Mouse (Mus musculus): ENCODE data around the gene Lmo4. TPM values are rescaled to one million over a fixed set of nuclear protein-coding genes. Genes with fewer than 3 reads are reported as not detected.

The Lmo4 gene
- polyA plus RNA-seq, 1 experiment: 49.1 TPM

DNA sequence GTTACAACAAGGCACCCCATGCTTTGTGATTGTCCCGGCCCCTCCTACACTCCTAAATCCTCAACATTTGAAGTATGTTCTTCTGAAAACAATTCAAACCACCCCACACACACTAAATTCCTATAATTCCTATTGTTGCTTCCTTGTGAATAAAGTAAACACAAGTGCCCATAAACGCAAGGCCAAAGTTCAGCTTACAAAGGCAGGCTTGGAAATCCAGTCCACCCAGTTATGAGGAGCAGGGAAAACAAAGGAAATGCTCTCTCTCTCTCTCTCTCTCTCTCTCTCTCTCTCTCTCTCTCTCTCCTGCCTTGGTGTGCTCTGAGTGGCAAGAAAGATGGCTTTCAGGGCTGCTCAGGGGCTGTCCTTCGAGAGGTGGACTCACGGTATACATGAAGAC lies 61.0 kb downstream of the Lmo4 start:
- Histone ChIP-seq H3K27ac (ENCODE audit: insufficient read depth, low read length) (no peak overlapping the region), H3K4me1 (ENCODE audit: control insufficient read depth, insufficient read depth, low read length) (no peaks in the 10 kb centered on the region), H3K4me3 (replicated peaks; ENCODE audit: insufficient read depth, low read depth, low read length) (no peak overlapping the region), H3K27me3 (ENCODE audit: control insufficient read depth, insufficient read depth, low read length) (no peaks in the 10 kb centered on the region)
- no peak for DNase-seq
- WGBS: 98% methylated on average over 4 of the region's 4 CpGs
- TF ChIP-seq CTCF (IDR thresholded peaks at IDR 0.05; ENCODE audit: borderline replicate concordance, insufficient read depth, low read depth, low read length): no peak
- TF ChIP-seq POLR2A (IDR thresholded peaks at IDR 0.05; ENCODE audit: borderline replicate concordance, insufficient read depth, low read length): no peak

- Histone ChIP-seq H3K4me1 (ENCODE audit: control insufficient read depth, insufficient read depth, low read length) (no peaks in the 10 kb centered on the region), H3K4me3 (replicated peaks; ENCODE audit: insufficient read depth, low read depth, low read length) (no peak overlapping the region), H3K27ac (ENCODE audit: insufficient read depth, low read length) (no peak overlapping the region), H3K27me3 (ENCODE audit: control insufficient read depth, insufficient read depth, low read length) (no peaks in the 10 kb centered on the region)
- DNase-seq: no peak
- TF ChIP-seq CTCF (IDR thresholded peaks at IDR 0.05; ENCODE audit: borderline replicate concordance, insufficient read depth, low read depth, low read length) (no peak), POLR2A (IDR thresholded peaks at IDR 0.05; ENCODE audit: borderline replicate concordance, insufficient read depth, low read length) (no peak)
- 87% methylated on average over 7 of the region's 7 CpGs for WGBS
Observed at GRCm38 (mm10) chr3:144142939-144143338, 62.1 kb downstream of the Lmo4 start.

- Histone ChIP-seq H3K27ac (ENCODE audit: insufficient read depth, low read length) (no peak overlapping the region), H3K27me3 (ENCODE audit: control insufficient read depth, insufficient read depth, low read length) (no peaks in the 10 kb centered on the region), H3K4me3 (replicated peaks; ENCODE audit: insufficient read depth, low read depth, low read length) (no peak overlapping the region), H3K4me1 (ENCODE audit: control insufficient read depth, insufficient read depth, low read length) (no peaks in the 10 kb centered on the region)
- DNase-seq: no peak
- WGBS: 23% methylated on average over 8 of the region's 8 CpGs
- TF ChIP-seq POLR2A (IDR thresholded peaks at IDR 0.05; ENCODE audit: borderline replicate concordance, insufficient read depth, low read length) (no peak), CTCF (IDR thresholded peaks at IDR 0.05; ENCODE audit: borderline replicate concordance, insufficient read depth, low read depth, low read length) (no peak)
Observed at GRCm38 (mm10) chr3:144141786-144142185, 63.2 kb downstream of the Lmo4 start.

- Histone ChIP-seq H3K27ac (ENCODE audit: insufficient read depth, low read length) (no peak overlapping the region), H3K27me3 (ENCODE audit: control insufficient read depth, insufficient read depth, low read length) (no peaks in the 10 kb centered on the region), H3K4me3 (replicated peaks; ENCODE audit: insufficient read depth, low read depth, low read length) (no peak overlapping the region), H3K4me1 (ENCODE audit: control insufficient read depth, insufficient read depth, low read length) (no peaks in the 10 kb centered on the region)
- DNase-seq: no peak
- TF ChIP-seq CTCF (IDR thresholded peaks at IDR 0.05; ENCODE audit: borderline replicate concordance, insufficient read depth, low read depth, low read length) (no peak), POLR2A (IDR thresholded peaks at IDR 0.05; ENCODE audit: borderline replicate concordance, insufficient read depth, low read length) (no peak)
- 94% methylated on average over 5 of the region's 5 CpGs for WGBS
Observed at GRCm38 (mm10) chr3:144140816-144141215, 64.2 kb downstream of the Lmo4 start.

DNA sequence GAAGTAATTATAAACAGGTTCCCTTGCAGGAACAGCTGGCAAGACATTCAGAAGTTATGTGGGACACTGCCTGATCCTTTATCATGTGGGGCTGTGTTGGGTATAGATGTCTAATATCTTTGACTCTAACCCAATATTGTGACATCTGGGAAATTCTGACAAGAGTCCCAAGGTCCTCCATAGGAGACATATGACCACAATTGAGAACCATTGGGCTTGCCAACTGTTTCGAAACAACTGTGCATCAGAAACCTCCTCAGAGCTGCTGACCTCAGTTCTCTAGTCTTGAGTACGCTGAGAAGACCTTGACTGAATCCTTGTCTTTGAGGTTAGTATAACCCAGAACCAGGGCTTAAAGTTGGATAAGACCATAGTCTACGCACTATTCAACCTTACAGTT lies 66.4 kb downstream of the Lmo4 start:
- no peak for DNase-seq
- WGBS: 91% methylated on average over 3 of the region's 3 CpGs
- TF ChIP-seq CTCF (IDR thresholded peaks at IDR 0.05; ENCODE audit: borderline replicate concordance, insufficient read depth, low read depth, low read length): no peak
- no peak for TF ChIP-seq POLR2A (IDR thresholded peaks at IDR 0.05; ENCODE audit: borderline replicate concordance, insufficient read depth, low read length)
- Histone ChIP-seq H3K4me3 (replicated peaks; ENCODE audit: insufficient read depth, low read depth, low read length) (no peak overlapping the region), H3K27me3 (ENCODE audit: control insufficient read depth, insufficient read depth, low read length) (no peaks in the 10 kb centered on the region), H3K4me1 (ENCODE audit: control insufficient read depth, insufficient read depth, low read length) (no peaks in the 10 kb centered on the region), H3K27ac (ENCODE audit: insufficient read depth, low read length) (no peak overlapping the region)

Data from cerebellum, adult 2 months (tissue).